ENCODE assay signal across 8 mouse cellular contexts in genomic region chr16:17147391-17147929, GRCm38 (mm10). TPM values are rescaled to one million over a fixed set of nuclear protein-coding genes. Genes with fewer than 3 reads are reported as not detected.
DNase-seq lines count a peak whose midpoint lies in the region; ATAC-seq and TF ChIP-seq lines count a peak whose summit lies in the region.

No protein-coding gene starts in this region.

- peak; percentile 39 for ATAC-seq in forebrain, embryonic 13.5 days

- H3K27me3 ChIP-seq in forebrain, embryonic 13.5 days: peaks cover 15% of the 10 kb centered on the region; the same call in 1 of the 2 replicates

- no peaks in the 10 kb centered on the region for H3K9me3 ChIP-seq in forebrain, embryonic 13.5 days (replicated peaks)

- H3K9ac ChIP-seq in forebrain, embryonic 13.5 days: peak overlapping the region; percentile 68

- H3K4me3 ChIP-seq in layer of hippocampus, adult 2 months: peak overlapping the region; percentile 71
- peak overlapping the region; percentile 61 for H3K4me3 ChIP-seq in forebrain, embryonic 13.5 days

- peaks cover 16% of the 10 kb centered on the region for H3K4me1 ChIP-seq in forebrain, embryonic 13.5 days

- peaks cover 13% of the 10 kb centered on the region for H3K36me3 ChIP-seq in forebrain, embryonic 13.5 days (ENCODE audit: poor library complexity, severe bottlenecking)

- H3K4me2 ChIP-seq in forebrain, embryonic 13.5 days: peak overlapping the region; percentile 96

- no peak for TF ChIP-seq CTCF in layer of hippocampus, adult 2 months (conservative IDR thresholded peaks at IDR 0.05)

- H3K27ac ChIP-seq in layer of hippocampus, adult 2 months: peak overlapping the region; percentile 73; the same call in 1 of the 2 replicates
- no peak overlapping the region for H3K27ac ChIP-seq in forebrain, embryonic 13.5 days

- no peak for DNase-seq in layer of hippocampus, adult 2 months (ENCODE audit: low spot score in 2 of 2)
- DNase-seq in layer of hippocampus, adult 11-12 months (ENCODE audit: low spot score): no peak
- peak; percentile 35 for DNase-seq in T-cell, adult 2 months (ENCODE audit: low spot score)
- DNase-seq in kidney, postnatal 25 days: peak; percentile 11 to 59
- DNase-seq in lung, postnatal 36 days: peak; percentile 29
- DNase-seq in right cerebral cortex, postnatal 14 days: peak; percentile 42
- DNase-seq in ovary, postnatal 36 days (ENCODE audit: low spot score): no peak

- 1% methylated on average over 41 of the region's 41 CpGs for WGBS in forebrain, embryonic 13.5 days

RNA-seq across cellular contexts. Expression of gene Ccdc116, which starts 0.4 kb away (rescaled TPM):
- total RNA-seq in layer of hippocampus, adult 2 months (2021): 1 to 10 TPM; 2.0 to 2.7 TPM
- polyA plus RNA-seq in forebrain, embryonic 13.5 days (2015; fragmentation: Nextera tagmentation; extraction: Ambion mirVana): 0.53 and 0.93 TPM in 2 replicates

RNA-seq across cellular contexts. Expression of gene Ydjc, which starts 3.0 kb away (rescaled TPM):
- 10 to 100 TPM; 24.5 to 25.2 TPM for total RNA-seq in layer of hippocampus, adult 2 months (2021)
- polyA plus RNA-seq in forebrain, embryonic 13.5 days (2015; fragmentation: Nextera tagmentation; extraction: Ambion mirVana): 11.1 and 12.8 TPM in 2 replicates

RNA-seq across cellular contexts. Expression of gene Sdf2l1, which starts 15.3 kb away (rescaled TPM):
- 10 to 100 TPM; 21.6 to 26.4 TPM for total RNA-seq in layer of hippocampus, adult 2 months (2021)
- polyA plus RNA-seq in forebrain, embryonic 13.5 days (2015; fragmentation: Nextera tagmentation; extraction: Ambion mirVana): 54.6 and 57.5 TPM in 2 replicates

RNA-seq across cellular contexts. Expression of gene 2610318N02Rik, which starts 22.5 kb away (rescaled TPM):
- total RNA-seq in layer of hippocampus, adult 2 months (2021): 1 to 10 TPM in 1 of 2 experiments, under 1 TPM in 1; 0.76 to 1.8 TPM
- polyA plus RNA-seq in forebrain, embryonic 13.5 days (2015; fragmentation: Nextera tagmentation; extraction: Ambion mirVana): 64.8 and 67.9 TPM in 2 replicates

RNA-seq across cellular contexts. Expression of gene Ppil2, which starts 36.4 kb away (rescaled TPM):
- total RNA-seq in layer of hippocampus, adult 2 months (2021): 100 to 1,000 TPM in 1 of 2 experiments, 10 to 100 TPM in 1; 91.3 to 105 TPM
- 153 and 165 TPM in 2 replicates for polyA plus RNA-seq in forebrain, embryonic 13.5 days (2015; fragmentation: Nextera tagmentation; extraction: Ambion mirVana)

Comparison
In these comparisons a context has a peak if more than half of its experiments do, and no peak if none do; other contexts are left out.
1. DNase-seq: peak in T-cell, adult 2 months (single experiment), kidney, postnatal 25 days (2 of 2), lung, postnatal 36 days (single experiment) and right cerebral cortex, postnatal 14 days (single experiment); none in layer of hippocampus, adult 2 months (0 of 2), layer of hippocampus, adult 11-12 months (single experiment) and ovary, postnatal 36 days (single experiment).